Comparison of ENCODE assay signal across 8 mouse cellular contexts in genomic region chr4:117862823-117863222, GRCm38 (mm10). TPM values are rescaled to one million over a fixed set of nuclear protein-coding genes. Genes with fewer than 3 reads are reported as not detected.
DNase-seq lines count a peak whose midpoint lies in the region; ATAC-seq lines count a peak whose summit lies in the region.

No protein-coding gene starts in this region.

- ATAC-seq in inflammation-experienced regulatory T-cells, adult 6 months = no peak

- DNase-seq in embryo, embryonic 10.5 days (ENCODE audit: low spot score) = peak; percentile 25
- no peak for DNase-seq in embryo, embryonic 9.5 days (ENCODE audit: extremely low spot score)
- DNase-seq in lung, postnatal 36 days = peak; percentile 55
- no peak for DNase-seq in lung, postnatal 14 days
- peak; percentile 64 to 85 for DNase-seq in left cerebral cortex, postnatal 14 days (ENCODE audit: low spot score in 2 of 2)
- DNase-seq in right cerebral cortex, adult 18-20 months = peak; percentile 72
- DNase-seq in cerebellum, adult 11-12 months = no peak

- intact Hi-C loops in left cerebral cortex, postnatal 14 days (cut with DNase I) = no loop called here

RNA-seq across cellular contexts. Expression of gene Ccdc24, which starts 9.5 kb away (rescaled TPM):
- total RNA-seq in left cerebral cortex, postnatal 14 days (2021) = 1 to 10 TPM; 2.1 to 2.8 TPM
- polyA plus RNA-seq in inflammation-experienced regulatory T-cells, adult 6 months (2017; shearing (Covaris generic)) = not detected

RNA-seq across cellular contexts. Expression of gene B4galt2, which starts 20.5 kb away (rescaled TPM):
- total RNA-seq in left cerebral cortex, postnatal 14 days (2021) = 100 to 1,000 TPM; 136 to 144 TPM
- not detected for polyA plus RNA-seq in inflammation-experienced regulatory T-cells, adult 6 months (2017; shearing (Covaris generic))

RNA-seq across cellular contexts. Expression of gene Atp6v0b, which starts 24.3 kb away (rescaled TPM):
- 100 to 1,000 TPM; 486 to 488 TPM for total RNA-seq in left cerebral cortex, postnatal 14 days (2021)
- 100 to 1,000 TPM in 1 of 3 experiments, 10 to 100 TPM in 2; 75.7 to 115 (median 83.2) TPM for polyA plus RNA-seq in inflammation-experienced regulatory T-cells, adult 6 months (2017; shearing (Covaris generic))

RNA-seq across cellular contexts. Expression of gene Slc6a9, which starts 28.5 kb away (rescaled TPM):
- 10 to 100 TPM; 32.4 to 33.5 TPM for total RNA-seq in left cerebral cortex, postnatal 14 days (2021)
- not detected for polyA plus RNA-seq in inflammation-experienced regulatory T-cells, adult 6 months (2017; shearing (Covaris generic))

RNA-seq across cellular contexts. Expression of gene Dph2, which starts 29.0 kb away (rescaled TPM):
- 1 to 10 TPM; 9.0 to 9.1 TPM for total RNA-seq in left cerebral cortex, postnatal 14 days (2021)
- polyA plus RNA-seq in inflammation-experienced regulatory T-cells, adult 6 months (2017; shearing (Covaris generic)) = 10 to 100 TPM; 20.1 to 32.4 (median 23.9) TPM

Comparison
In these comparisons a context has a peak if more than half of its experiments do, and no peak if none do; other contexts are left out.
1. DNase-seq: peak in embryo, embryonic 10.5 days (single experiment), lung, postnatal 36 days (single experiment), left cerebral cortex, postnatal 14 days (2 of 2) and right cerebral cortex, adult 18-20 months (single experiment); none in embryo, embryonic 9.5 days (single experiment), lung, postnatal 14 days (single experiment) and cerebellum, adult 11-12 months (single experiment).